Mouse (Mus musculus) limb, embryonic 11.5 days (tissue): ENCODE data around the gene Mrpl10. TPM values are rescaled to one million over a fixed set of nuclear protein-coding genes. Genes with fewer than 3 reads are reported as not detected.

Source experiments
- ATAC-seq: fragments of 200-750 bp; cut with Nextera tagmentation; 2 replicates; pipeline ENCODE4 v1.8.0; 2017; ENCODE audit warnings: low read depth; ENCODE audit not compliant: insufficient number of reproducible peaks, low FRiP score, low TSS enrichment
- DNase-seq: peaks from one replicate; pipeline ENCODE4 v3.0.0-alpha.2; 2015; ENCODE audit warnings: low spot score
- H3K27ac ChIP-seq: fragments of 300-500 bp; sonication (generic); replicated peaks from 2 replicates; pipeline ENCODE4 v1.5.1; 2014; ENCODE audit warnings: low read depth, mild to moderate bottlenecking, low read length
- H3K27me3 ChIP-seq: fragments of 300-500 bp; sonication (generic); 2 replicates; pipeline ENCODE4 v1.6.1; 2014; ENCODE audit warnings: mild to moderate bottlenecking, low read length, mixed read lengths; ENCODE audit not compliant: control insufficient read depth, insufficient read depth
- H3K36me3 ChIP-seq: fragments of 300-500 bp; sonication (generic); 2 replicates; pipeline ENCODE4 v1.6.1; 2014; ENCODE audit warnings: mild to moderate bottlenecking, low read length, moderate library complexity, mixed read lengths; ENCODE audit not compliant: control insufficient read depth, insufficient read depth
- H3K4me1 ChIP-seq: fragments of 300-500 bp; sonication (generic); 2 replicates; pipeline ENCODE4 v1.6.1; 2014; ENCODE audit warnings: low read length, mixed read lengths; ENCODE audit not compliant: control insufficient read depth, insufficient read depth
- H3K4me2 ChIP-seq: fragments of 300-500 bp; sonication (generic); 2 replicates; pipeline ENCODE4 v1.6.1; 2014; ENCODE audit warnings: low read depth, mild to moderate bottlenecking, moderate library complexity; ENCODE audit not compliant: severe bottlenecking
- H3K4me3 ChIP-seq: fragments of 300-500 bp; sonication (generic); 2 replicates; pipeline ENCODE4 v1.5.1; 2014; ENCODE audit warnings: low read depth, low read length
- H3K9ac ChIP-seq: fragments of 300-500 bp; sonication (generic); 2 replicates; pipeline ENCODE4 v1.6.1; 2014; ENCODE audit warnings: mild to moderate bottlenecking, low read length
- H3K9me3 ChIP-seq: fragments of 300-500 bp; sonication (generic); 2 replicates; pipeline ENCODE4 v1.6.1; 2016; ENCODE audit warnings: low read length; ENCODE audit not compliant: control insufficient read depth
- WGBS: fragments of 180-500 bp; shearing (Covaris S2); extraction: QIAGEN DNeasy Blood & Tissue Kit; methylation state at CpG from one replicate; pipeline ENCODE4 v1.1.7; 2014; 5-methylcytosine and 5-hydroxymethylcytosine counted together
- microRNA-seq: library from miRNA; unstranded; fragments of <30 nt; microRNA quantifications from one replicate; pipeline ENCODE4, GENCODE M21; 2016
- polyA plus RNA-seq: library from polyadenylated mRNA; unstranded; fragments of >200 nt; fragmentation: Nextera tagmentation; extraction: Ambion mirVana; gene quantifications from 2 replicates; pipeline ENCODE4 v1.2.1, GENCODE M21; 2014

Mrpl10 gene
- polyA plus RNA-seq, 1 experiment from 2014 or later: 96.5 TPM

DNA sequence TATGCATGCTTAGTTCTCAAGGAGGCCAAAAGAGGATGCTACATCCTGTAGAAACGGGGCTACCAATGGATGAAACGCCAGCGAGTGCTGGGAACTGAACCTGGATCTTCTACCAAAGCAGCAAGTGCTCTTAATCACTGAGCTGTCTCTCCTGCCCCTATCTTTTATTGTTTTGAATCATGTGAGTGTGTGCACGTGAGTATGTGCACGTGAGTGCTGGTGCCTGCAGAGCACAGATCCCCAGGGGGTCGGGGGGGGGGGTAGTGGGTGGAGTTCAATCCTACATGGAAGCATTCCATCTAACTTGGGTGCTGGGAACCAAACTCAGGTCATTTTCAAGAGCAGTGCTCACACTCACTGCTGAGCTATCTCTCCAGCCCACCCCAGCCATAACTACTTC, 45.0 kb downstream of the Mrpl10 start:
- Histone ChIP-seq H3K4me3 (no peak overlapping the region), H3K9ac (no peak overlapping the region), H3K36me3 (no peaks in the 10 kb centered on the region), H3K27me3 (no peaks in the 10 kb centered on the region), H3K27ac (no peak overlapping the region), H3K4me2 (no peak overlapping the region), H3K9me3 (no peaks in the 10 kb centered on the region), H3K4me1 (peaks cover 6% of the 10 kb centered on the region)
- 74% methylated on average over 6 of the region's 6 CpGs for WGBS
- DNase-seq: no peak
- no peak for ATAC-seq

DNA sequence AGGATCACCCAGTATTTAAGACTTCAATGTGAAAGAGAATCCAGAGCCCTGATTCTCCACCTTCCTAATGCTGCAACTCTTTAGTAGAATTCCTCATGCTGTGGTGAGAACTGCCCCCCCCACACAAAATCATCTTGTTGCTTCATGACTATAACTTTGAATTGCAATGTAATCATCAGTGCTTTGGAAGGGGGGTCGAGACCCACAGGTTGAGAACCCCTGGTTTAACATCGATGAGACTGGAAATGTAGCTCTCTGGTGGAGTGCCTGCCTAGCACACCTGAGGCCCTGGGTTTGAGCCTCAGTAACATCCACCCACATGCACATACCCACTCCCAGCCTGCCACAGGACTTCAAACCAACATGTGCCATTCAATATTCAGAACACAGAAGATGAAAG, 53.2 kb downstream of the Mrpl10 start:
- 58% methylated on average over 2 of the region's 2 CpGs for WGBS
- no peak overlapping the region for H3K4me2 ChIP-seq
- no peaks in the 10 kb centered on the region for H3K36me3 ChIP-seq
- no peaks in the 10 kb centered on the region for H3K4me1 ChIP-seq
- H3K27ac ChIP-seq: no peak overlapping the region
- H3K27me3 ChIP-seq: peaks cover 13% of the 10 kb centered on the region
- ATAC-seq (no peak), DNase-seq (no peak)
- no peaks in the 10 kb centered on the region for H3K9me3 ChIP-seq
- H3K9ac ChIP-seq: no peak overlapping the region
- no peak overlapping the region for H3K4me3 ChIP-seq

GRCm38 (mm10) chr11:97098791-97099190, 57.4 kb downstream of the Mrpl10 start:
- 23% methylated on average over 18 of the region's 18 CpGs for WGBS
- DNase-seq (no peak), ATAC-seq (no peak)
- H3K9ac ChIP-seq: no peak overlapping the region
- no peaks in the 10 kb centered on the region for H3K4me1 ChIP-seq
- no peaks in the 10 kb centered on the region for H3K36me3 ChIP-seq
- H3K4me3 ChIP-seq: no peak overlapping the region
- no peak overlapping the region for H3K27ac ChIP-seq
- H3K4me2 ChIP-seq: no peak overlapping the region
- no peaks in the 10 kb centered on the region for H3K9me3 ChIP-seq
- H3K27me3 ChIP-seq: peaks cover 13% of the 10 kb centered on the region

Small RNA genes lying within 50 kb of the gene (microRNA-seq; reads per million reads assigned to microRNA genes)
- gene Mir8103: not detected

Other genes starting within 250 kb of the Mrpl10 start
- gene Nfe2l1, start 211.6 kb upstream of the Mrpl10 start, polyA plus RNA-seq: 30.1 and 33.7 TPM in 2 replicates
- gene Copz2, start 191.7 kb upstream of the Mrpl10 start, polyA plus RNA-seq: 53.8 and 56.8 TPM in 2 replicates
- gene Cdk5rap3, start 125.1 kb upstream of the Mrpl10 start, polyA plus RNA-seq: 72.5 and 77.0 TPM in 2 replicates
- 0.35 and 0.97 TPM in 2 replicates for gene Prr15l, start 113.5 kb upstream of the Mrpl10 start, polyA plus RNA-seq
- gene Pnpo, start 97.6 kb upstream of the Mrpl10 start, polyA plus RNA-seq: 25.5 and 27.5 TPM in 2 replicates
- gene Sp2, start 58.6 kb upstream of the Mrpl10 start, polyA plus RNA-seq: 23.4 and 25.8 TPM in 2 replicates
- gene Sp6, start 28.2 kb upstream of the Mrpl10 start, polyA plus RNA-seq: 2.1 and 2.4 TPM in 2 replicates
- 31.9 and 34.4 TPM in 2 replicates for gene Scrn2, start 11.6 kb upstream of the Mrpl10 start, polyA plus RNA-seq
- gene Lrrc46, start 153 bp upstream of the Mrpl10 start, polyA plus RNA-seq: 0.79 and 1.4 TPM in 2 replicates
- gene Osbpl7, start 9.1 kb downstream of the Mrpl10 start, polyA plus RNA-seq: 5.8 and 6.3 TPM in 2 replicates
- gene Tbx21, start 73.8 kb downstream of the Mrpl10 start, polyA plus RNA-seq: not detected in 2 replicates
- 6.2 and 6.5 TPM in 2 replicates for gene Tbkbp1, start 109.9 kb downstream of the Mrpl10 start, polyA plus RNA-seq
- 97.6 and 102 TPM in 2 replicates for gene Kpnb1, start 146.3 kb downstream of the Mrpl10 start, polyA plus RNA-seq
- gene Npepps, start 239.1 kb downstream of the Mrpl10 start, polyA plus RNA-seq: 64.1 and 80.1 TPM in 2 replicates